Mouse (Mus musculus) frontal cortex, adult 2 months (tissue): ENCODE data around the gene Gm17078. TPM values are rescaled to one million over a fixed set of nuclear protein-coding genes. Genes with fewer than 3 reads are reported as not detected.
"Not testable (repeated sequence)": the region's sequence is repeated elsewhere in the genome, so short reads cannot be mapped to it uniquely, and the experiment has no call there.

Source experiments
- DNase-seq, 2 experiments: peaks; one replicate each; pipeline ENCODE4 v3.0.0; 2022; ENCODE audit warnings: low spot score in 1 of 2; ENCODE audit errors: extremely low spot score in 1 of 2
- polyA plus RNA-seq: library from polyadenylated mRNA; depleted of rRNA; stranded (reverse); fragments of >200 nt; gene quantifications from 2 replicates; pipeline ENCODE4 v1.2.3, GENCODE M21; 2012; rRNA removed

Gm17078 gene
- polyA plus RNA-seq = not detected in 2 replicates

- no peak for DNase-seq
Observed at GRCm38 (mm10) chr14:51611210-51611609, at the start of gene Gm17078. Gene Gm17078 (minus strand): TSS chr14:51611310.

GRCm38 (mm10) chr14:51635566-51635965 is 24.5 kb upstream of the Gm17078 start, which contains the start of gene Gm4181:
Gene Gm4181 (minus strand): TSS chr14:51635666.
- not testable (repeated sequence) for DNase-seq

- DNase-seq = peak in 1 of 2 experiments; percentile 13
Observed at GRCm38 (mm10) chr14:51632426-51632825, 21.3 kb upstream of the Gm17078 start.

GRCm38 (mm10) chr14:51592039-51592438 is 19.1 kb downstream of the Gm17078 start, which contains the start of gene Gm17174:
Gene Gm17174 (minus strand): TSS chr14:51592139.
- not testable (repeated sequence) for DNase-seq

GRCm38 (mm10) chr14:51573963-51574362 is 37.1 kb downstream of the Gm17078 start, which contains the start of gene Gm17175:
Gene Gm17175 (minus strand): TSS chr14:51574063.
- not testable (repeated sequence) for DNase-seq

Other genes starting within 250 kb of the Gm17078 start
- gene Gm7247, start 249.6 kb downstream of the Gm17078 start, polyA plus RNA-seq = not detected in 2 replicates
- gene Vmn2r88, start 200.5 kb downstream of the Gm17078 start, polyA plus RNA-seq = not detected in 2 replicates
- not detected in 2 replicates for gene Vmn2r89, start 159.5 kb downstream of the Gm17078 start, polyA plus RNA-seq
- not detected in 2 replicates for gene Gm5622, start 58.5 kb downstream of the Gm17078 start, polyA plus RNA-seq
- not detected in 2 replicates for gene Gm17175, start 37.2 kb downstream of the Gm17078 start, polyA plus RNA-seq
- gene Gm17174, start 19.2 kb downstream of the Gm17078 start, polyA plus RNA-seq = not detected in 2 replicates
- not detected in 2 replicates for gene Gm4181, start 24.4 kb upstream of the Gm17078 start, polyA plus RNA-seq
- not detected in 2 replicates for gene Gm17079, start 84.2 kb upstream of the Gm17078 start, polyA plus RNA-seq
- not detected in 2 replicates for gene Gm5800, start 105.9 kb upstream of the Gm17078 start, polyA plus RNA-seq
- gene Ang4, start 162.3 kb upstream of the Gm17078 start, polyA plus RNA-seq = not detected in 2 replicates
- not detected in 2 replicates for gene AY358078, start 188.7 kb upstream of the Gm17078 start, polyA plus RNA-seq
- gene Ear6, start 242.4 kb upstream of the Gm17078 start, polyA plus RNA-seq = not detected in 2 replicates